Mouse (Mus musculus): ENCODE data around the gene Pak2. TPM values are rescaled to one million over a fixed set of nuclear protein-coding genes. Genes with fewer than 3 reads are reported as not detected.

Gene Pak2
- polyA plus RNA-seq, 1 experiment: 7.3 TPM

DNA sequence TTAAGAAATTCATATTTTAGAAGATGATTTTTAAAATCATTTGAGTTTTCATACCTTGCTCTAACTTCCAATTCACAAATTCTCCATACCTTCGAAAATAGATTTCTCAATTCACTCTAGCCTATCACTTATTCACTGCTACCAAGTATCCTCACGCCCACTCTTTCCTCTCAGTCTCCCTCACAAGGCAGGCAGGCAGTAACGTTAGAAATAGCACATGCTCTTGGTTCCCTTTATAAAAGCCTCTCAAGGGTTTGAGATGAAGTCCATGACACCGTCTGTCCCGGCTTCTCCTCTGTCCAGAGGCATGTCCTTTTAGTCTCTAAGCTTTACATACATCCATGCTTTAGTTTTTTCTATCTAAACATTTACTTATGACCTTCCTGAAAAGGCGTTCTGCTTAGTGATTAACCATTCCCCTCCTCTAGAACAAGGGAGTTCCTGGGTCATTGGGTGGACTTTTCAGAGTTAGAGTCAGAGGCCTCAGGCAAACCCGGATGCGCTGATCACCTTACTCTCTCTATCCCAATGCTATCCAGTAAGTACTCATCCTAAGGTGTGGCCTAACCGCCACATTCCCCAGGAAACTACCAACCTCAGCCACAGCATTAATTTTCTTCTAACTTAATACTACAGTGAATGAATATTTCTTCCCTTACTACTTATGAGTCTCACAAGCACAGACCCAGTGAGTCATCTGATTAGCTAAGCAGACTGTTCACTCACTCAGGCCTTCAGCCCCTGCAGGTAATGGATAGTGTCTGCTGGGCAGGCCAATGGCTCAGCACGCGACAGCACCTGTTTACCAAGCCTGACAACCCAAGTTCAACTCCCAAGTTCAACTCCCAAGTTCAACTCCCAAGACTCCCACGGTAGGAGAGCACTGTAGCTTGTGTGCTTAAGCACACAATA lies 10.5 kb downstream of the Pak2 start:
- H3K4me3 ChIP-seq (ENCODE audit: control insufficient read depth, low read depth, low read length): no peak overlapping the region
- H3K27me3 ChIP-seq (ENCODE audit: control insufficient read depth, insufficient read depth, low read length): no peaks in the 10 kb centered on the region
- H3K4me1 ChIP-seq (ENCODE audit: control insufficient read depth, insufficient read depth, low read length): peaks cover 7% of the 10 kb centered on the region; the same call in 1 of the 2 replicates
- no peak for TF ChIP-seq POLR2A (IDR thresholded peaks at IDR 0.05; ENCODE audit: control insufficient read depth, low read depth, low read length)
- TF ChIP-seq CTCF (IDR thresholded peaks at IDR 0.05; ENCODE audit: control insufficient read depth, insufficient read depth, insufficient replicate concordance, low read depth, low read length): no peak
- H3K36me3 ChIP-seq (ENCODE audit: control insufficient read depth, insufficient read depth, low read length): no peaks in the 10 kb centered on the region
- no peak overlapping the region for H3K27ac ChIP-seq (ENCODE audit: control insufficient read depth, insufficient read depth, low read depth, low read length)

GRCm38 (mm10) chr16:32066899-32067298 lies 12.2 kb downstream of the Pak2 start:
- peaks cover 7% of the 10 kb centered on the region; the same call in 1 of the 2 replicates for H3K4me1 ChIP-seq (ENCODE audit: control insufficient read depth, insufficient read depth, low read length)
- no peak overlapping the region for H3K4me3 ChIP-seq (ENCODE audit: control insufficient read depth, low read depth, low read length)
- TF ChIP-seq POLR2A (IDR thresholded peaks at IDR 0.05; ENCODE audit: control insufficient read depth, low read depth, low read length) (no peak), CTCF (IDR thresholded peaks at IDR 0.05; ENCODE audit: control insufficient read depth, insufficient read depth, insufficient replicate concordance, low read depth, low read length) (no peak)
- no peaks in the 10 kb centered on the region for H3K27me3 ChIP-seq (ENCODE audit: control insufficient read depth, insufficient read depth, low read length)
- no peak overlapping the region for H3K27ac ChIP-seq (ENCODE audit: control insufficient read depth, insufficient read depth, low read depth, low read length)
- H3K36me3 ChIP-seq (ENCODE audit: control insufficient read depth, insufficient read depth, low read length): no peaks in the 10 kb centered on the region

DNA sequence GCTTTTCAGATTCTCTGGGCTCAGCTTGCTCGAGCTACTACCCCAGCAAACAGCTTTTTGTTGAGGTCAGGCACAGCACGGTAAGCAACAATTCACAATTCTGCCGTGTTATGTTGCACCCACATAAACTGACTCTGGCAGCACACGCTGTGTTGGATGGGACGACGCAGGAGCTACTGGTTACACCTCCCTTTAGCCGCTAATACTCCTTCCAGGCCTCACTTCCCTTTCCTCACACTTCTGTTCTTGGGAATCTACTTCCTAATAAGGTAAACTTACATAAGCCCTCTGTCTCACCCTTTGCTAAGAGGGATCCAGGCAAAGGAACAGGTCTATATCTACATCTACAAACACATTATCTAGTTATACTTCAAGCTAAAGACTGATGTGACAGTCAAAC lies 15.2 kb downstream of the Pak2 start:
- no peak overlapping the region for H3K4me3 ChIP-seq (ENCODE audit: control insufficient read depth, low read depth, low read length)
- peaks cover 9% of the 10 kb centered on the region for H3K4me1 ChIP-seq (ENCODE audit: control insufficient read depth, insufficient read depth, low read length)
- no peaks in the 10 kb centered on the region for H3K36me3 ChIP-seq (ENCODE audit: control insufficient read depth, insufficient read depth, low read length)
- no peaks in the 10 kb centered on the region for H3K27me3 ChIP-seq (ENCODE audit: control insufficient read depth, insufficient read depth, low read length)
- H3K27ac ChIP-seq (ENCODE audit: control insufficient read depth, insufficient read depth, low read depth, low read length): no peak overlapping the region
- no peak for TF ChIP-seq POLR2A (IDR thresholded peaks at IDR 0.05; ENCODE audit: control insufficient read depth, low read depth, low read length)

GRCm38 (mm10) chr16:32062226-32062625 lies 16.9 kb downstream of the Pak2 start:
- H3K4me1 ChIP-seq (ENCODE audit: control insufficient read depth, insufficient read depth, low read length): peaks cover 9% of the 10 kb centered on the region
- no peak overlapping the region for H3K4me3 ChIP-seq (ENCODE audit: control insufficient read depth, low read depth, low read length)
- no peak for TF ChIP-seq CTCF (IDR thresholded peaks at IDR 0.05; ENCODE audit: control insufficient read depth, insufficient read depth, insufficient replicate concordance, low read depth, low read length)
- no peak for TF ChIP-seq POLR2A (IDR thresholded peaks at IDR 0.05; ENCODE audit: control insufficient read depth, low read depth, low read length)
- no peaks in the 10 kb centered on the region for H3K27me3 ChIP-seq (ENCODE audit: control insufficient read depth, insufficient read depth, low read length)
- no peak overlapping the region for H3K27ac ChIP-seq (ENCODE audit: control insufficient read depth, insufficient read depth, low read depth, low read length)
- H3K36me3 ChIP-seq (ENCODE audit: control insufficient read depth, insufficient read depth, low read length): no peaks in the 10 kb centered on the region

DNA sequence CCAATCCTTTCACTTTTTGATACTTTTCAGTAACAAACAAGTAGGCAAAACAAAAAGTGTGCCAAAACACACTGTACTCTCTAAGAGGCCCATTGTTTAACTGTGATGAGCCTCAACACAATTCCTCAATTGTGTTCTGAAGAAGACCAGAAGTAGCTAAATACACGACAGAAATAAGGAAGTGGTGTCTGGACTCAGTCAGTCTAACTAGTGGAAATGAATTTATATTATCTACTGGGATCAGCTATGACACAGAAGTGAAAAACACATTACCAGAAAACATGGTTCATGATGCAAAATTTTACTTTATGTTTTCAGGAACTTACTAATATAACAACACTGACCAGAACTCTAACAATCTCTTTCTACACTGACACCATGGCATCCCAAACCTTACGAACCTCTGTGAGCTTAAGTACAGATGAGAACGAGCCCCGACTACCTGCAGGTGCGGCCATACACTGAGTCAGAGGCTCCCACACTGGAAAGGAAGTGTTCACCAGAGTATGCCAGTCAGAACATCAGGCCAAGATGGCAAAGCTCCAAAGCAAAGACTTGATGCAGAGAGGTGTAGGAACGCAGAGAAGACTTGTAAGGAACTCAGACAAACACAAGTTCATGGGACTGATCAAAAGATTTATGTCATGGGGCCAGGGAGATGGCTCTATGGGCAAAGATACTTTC lies 19.2 kb downstream of the Pak2 start:
- Histone ChIP-seq H3K27ac (ENCODE audit: control insufficient read depth, insufficient read depth, low read depth, low read length) (peak overlapping the region; percentile 53; the same call in 1 of the 2 replicates), H3K27me3 (ENCODE audit: control insufficient read depth, insufficient read depth, low read length) (no peaks in the 10 kb centered on the region), H3K36me3 (ENCODE audit: control insufficient read depth, insufficient read depth, low read length) (no peaks in the 10 kb centered on the region), H3K4me1 (ENCODE audit: control insufficient read depth, insufficient read depth, low read length) (peaks cover 5% of the 10 kb centered on the region; the same call in 1 of the 2 replicates), H3K4me3 (ENCODE audit: control insufficient read depth, low read depth, low read length) (no peak overlapping the region)
- no peak for TF ChIP-seq POLR2A (IDR thresholded peaks at IDR 0.05; ENCODE audit: control insufficient read depth, low read depth, low read length)
- TF ChIP-seq CTCF (IDR thresholded peaks at IDR 0.05; ENCODE audit: control insufficient read depth, insufficient read depth, insufficient replicate concordance, low read depth, low read length): no peak

GRCm38 (mm10) chr16:32058817-32059216 lies 20.3 kb downstream of the Pak2 start:
- H3K36me3 ChIP-seq (ENCODE audit: control insufficient read depth, insufficient read depth, low read length): no peaks in the 10 kb centered on the region
- H3K4me3 ChIP-seq (ENCODE audit: control insufficient read depth, low read depth, low read length): no peak overlapping the region
- H3K27ac ChIP-seq (ENCODE audit: control insufficient read depth, insufficient read depth, low read depth, low read length): no peak overlapping the region
- no peaks in the 10 kb centered on the region for H3K27me3 ChIP-seq (ENCODE audit: control insufficient read depth, insufficient read depth, low read length)
- peaks cover 4% of the 10 kb centered on the region; the same call in 1 of the 2 replicates for H3K4me1 ChIP-seq (ENCODE audit: control insufficient read depth, insufficient read depth, low read length)
- TF ChIP-seq POLR2A (IDR thresholded peaks at IDR 0.05; ENCODE audit: control insufficient read depth, low read depth, low read length) (no peak), CTCF (IDR thresholded peaks at IDR 0.05; ENCODE audit: control insufficient read depth, insufficient read depth, insufficient replicate concordance, low read depth, low read length) (no peak)

- Histone ChIP-seq H3K27ac (ENCODE audit: control insufficient read depth, insufficient read depth, low read depth, low read length) (no peak overlapping the region), H3K27me3 (ENCODE audit: control insufficient read depth, insufficient read depth, low read length) (no peaks in the 10 kb centered on the region), H3K36me3 (ENCODE audit: control insufficient read depth, insufficient read depth, low read length) (peaks cover 6% of the 10 kb centered on the region), H3K4me3 (ENCODE audit: control insufficient read depth, low read depth, low read length) (no peak overlapping the region), H3K4me1 (ENCODE audit: control insufficient read depth, insufficient read depth, low read length) (no peaks in the 10 kb centered on the region)
- TF ChIP-seq POLR2A (IDR thresholded peaks at IDR 0.05; ENCODE audit: control insufficient read depth, low read depth, low read length) (no peak), CTCF (IDR thresholded peaks at IDR 0.05; ENCODE audit: control insufficient read depth, insufficient read depth, insufficient replicate concordance, low read depth, low read length) (no peak)
Measured at GRCm38 (mm10) chr16:32042367-32042766, 36.8 kb downstream of the Pak2 start.
